ENCODE assay signal across 17 mouse cellular contexts in genomic region chr9:76315096-76315495, GRCm38 (mm10). TPM values are rescaled to one million over a fixed set of nuclear protein-coding genes. Genes with fewer than 3 reads are reported as not detected.
"Had no signal": no experiment of that assay in that cellular context is flagged by ENCODE, and none has a peak within 500 bp of the region (broad histone marks: within the 10 kb centered on the region; RNA-seq: fewer than 3 reads in every experiment).

No protein-coding gene starts in this region.

- DNase-seq: retina, postnatal 1 day; right cerebral cortex, adult 18-20 months; right cerebral cortex, postnatal 14 days; right cerebral cortex, postnatal 25 days; right cerebral cortex, postnatal 4 days; spleen, adult 18-20 months; thymus, adult 18-20 months; thymus, adult 2 months; thymus, postnatal 14 days; thymus, postnatal 25 days; thymus, postnatal 36 days; thymus, postnatal 4 days had no signal

RNA-seq across cellular contexts. Expression of gene Hcrtr2, which starts 8.6 kb away (rescaled TPM):
- polyA plus RNA-seq: small intestine, adult 2 months; stomach, embryonic 14.5 days; stomach, embryonic 15.5 days; stomach, embryonic 16.5 days; testis, adult 2 months; thymus, adult 2 months had no signal
